Mouse (Mus musculus): Measurements from ENCODE around the gene Gsdme.

The Gsdme gene

GRCm38 (mm10) chr6:50244126-50244525 lies 19.5 kb downstream of the Gsdme start:
- no peak for DNase-seq

- DNase-seq, result no peak
Measured at GRCm38 (mm10) chr6:50240437-50240836, 23.2 kb downstream of the Gsdme start.

GRCm38 (mm10) chr6:50239902-50240301 lies 23.8 kb downstream of the Gsdme start:
- no peak for DNase-seq

GRCm38 (mm10) chr6:50237963-50238362 lies 25.7 kb downstream of the Gsdme start:
- DNase-seq, result no peak

- DNase-seq, result no peak
Measured at GRCm38 (mm10) chr6:50232984-50233383, 30.7 kb downstream of the Gsdme start.

GRCm38 (mm10) chr6:50231288-50231687 lies 32.4 kb downstream of the Gsdme start:
- DNase-seq, result no peak

GRCm38 (mm10) chr6:50228180-50228579 lies 35.5 kb downstream of the Gsdme start:
- no peak for DNase-seq

- DNase-seq, result no peak
Measured at GRCm38 (mm10) chr6:50225232-50225631, 38.4 kb downstream of the Gsdme start.

- DNase-seq, result no peak
Measured at GRCm38 (mm10) chr6:50223606-50224005, 40.1 kb downstream of the Gsdme start.

GRCm38 (mm10) chr6:50222986-50223385 lies 40.7 kb downstream of the Gsdme start:
- no peak for DNase-seq

- DNase-seq, result no peak
Measured at GRCm38 (mm10) chr6:50222351-50222750, 41.3 kb downstream of the Gsdme start.

- DNase-seq, result peak; percentile 23
Measured at GRCm38 (mm10) chr6:50220863-50221262, 42.8 kb downstream of the Gsdme start.

- no peak for DNase-seq
Measured at GRCm38 (mm10) chr6:50219066-50219465, 44.6 kb downstream of the Gsdme start.

- DNase-seq, result no peak
Measured at GRCm38 (mm10) chr6:50218628-50219027, 45.0 kb downstream of the Gsdme start.

- DNase-seq, result no peak
Measured at GRCm38 (mm10) chr6:50215986-50216385, 47.7 kb downstream of the Gsdme start.

GRCm38 (mm10) chr6:50215373-50215745 lies 48.3 kb downstream of the Gsdme start:
- DNase-seq, result no peak

GRCm38 (mm10) chr6:50214711-50215372 lies 48.8 kb downstream of the Gsdme start:
- DNase-seq, result no peak

GRCm38 (mm10) chr6:50205093-50205492 lies 58.6 kb downstream of the Gsdme start:
- no peak for DNase-seq

- no peak for DNase-seq
Measured at GRCm38 (mm10) chr6:50204356-50204755, 59.3 kb downstream of the Gsdme start.

- DNase-seq, result no peak
Measured at GRCm38 (mm10) chr6:50193851-50194250, 69.8 kb downstream of the Gsdme start.

GRCm38 (mm10) chr6:50192822-50193221 lies 70.8 kb downstream of the Gsdme start:
- DNase-seq, result no peak

GRCm38 (mm10) chr6:50192169-50192568 lies 71.5 kb downstream of the Gsdme start:
- no peak for DNase-seq

- DNase-seq, result no peak
Measured at GRCm38 (mm10) chr6:50191605-50192004, 72.1 kb downstream of the Gsdme start.

- DNase-seq, result no peak
Measured at GRCm38 (mm10) chr6:50189376-50189775, 74.3 kb downstream of the Gsdme start.

- DNase-seq, result no peak
Measured at GRCm38 (mm10) chr6:50187955-50188354, 75.7 kb downstream of the Gsdme start.

All from cerebellum, adult 9-11 months (tissue).